Mouse (Mus musculus) spleen, adult 2 months (tissue): ENCODE results near the gene Itm2b. TPM values are rescaled to one million over a fixed set of nuclear protein-coding genes. Genes with fewer than 3 reads are reported as not detected.

Experiments
- DNase-seq, 2 experiments: peaks; one replicate each; pipeline versions ENCODE4 v3.0.0 to v3.0.0-alpha.2; 2012 to 2021; ENCODE audit warnings: low spot score in 2 of 2, low read depth in 1 of 2
- H3K27ac ChIP-seq: fragments of 200-500 bp; 2 replicates; pipeline ENCODE4 v1.5.1; 2012; ENCODE audit warnings: low read length, inconsistent platforms; ENCODE audit not compliant: insufficient read depth
- H3K27me3 ChIP-seq: fragments of 200-500 bp; 2 replicates; pipeline ENCODE4 v1.6.1; 2012; ENCODE audit warnings: mild to moderate bottlenecking, moderate library complexity, low read length, inconsistent platforms; ENCODE audit not compliant: control insufficient read depth, insufficient read depth
- H3K36me3 ChIP-seq: fragments of 200-500 bp; 2 replicates; pipeline ENCODE4 v1.6.1; 2012; ENCODE audit warnings: mild to moderate bottlenecking, low read length, inconsistent platforms; ENCODE audit not compliant: control insufficient read depth, insufficient read depth
- H3K4me1 ChIP-seq: fragments of 200-500 bp; 2 replicates; pipeline ENCODE4 v1.6.1; 2011; ENCODE audit warnings: inconsistent platforms; ENCODE audit not compliant: control insufficient read depth, insufficient read depth, insufficient read length
- H3K4me3 ChIP-seq: fragments of 200-500 bp; 2 replicates; pipeline ENCODE4 v1.5.1; 2011; ENCODE audit warnings: mild to moderate bottlenecking, inconsistent platforms; ENCODE audit not compliant: insufficient read depth, insufficient read length; ENCODE audit errors: extremely low read depth
- CTCF ChIP-seq: fragments of 200-500 bp; IDR thresholded peaks from 2 replicates; pipeline ENCODE4 v1.5.1; 2011; ENCODE audit warnings: mild to moderate bottlenecking, inconsistent platforms; ENCODE audit not compliant: insufficient read depth, insufficient read length, insufficient replicate concordance; ENCODE audit errors: extremely low read depth
- POLR2A ChIP-seq: fragments of 200-500 bp; IDR thresholded peaks from 2 replicates; pipeline ENCODE4 v1.6.1; 2011; ENCODE audit warnings: low read depth, low read length, inconsistent platforms
- WGBS: fragments of 180-500 bp; shearing (Covaris S2); methylation state at CpG from one replicate; pipeline ENCODE4 v1.1.7; 2018; 5-methylcytosine and 5-hydroxymethylcytosine counted together
- polyA plus RNA-seq: library from polyadenylated mRNA; depleted of rRNA; stranded (reverse); fragments of >200 nt; gene quantifications from 2 replicates; pipeline ENCODE4 v1.2.3, GENCODE M21; 2012

Gene Itm2b
- polyA plus RNA-seq, 1 experiment, result 567 TPM

GRCm38 (mm10) chr14:73354700-73355099 is 30.4 kb downstream of the Itm2b start:
- Histone ChIP-seq H3K27ac (no peak overlapping the region), H3K36me3 (peaks cover 34% of the 10 kb centered on the region), H3K4me3 (no peak overlapping the region), H3K4me1 (peaks cover 2% of the 10 kb centered on the region; the same call in 1 of the 2 replicates), H3K27me3 (no peaks in the 10 kb centered on the region)
- DNase-seq, result no peak
- 88% methylated on average over 8 of the region's 8 CpGs for WGBS
- TF ChIP-seq CTCF (no peak), POLR2A (no peak)

GRCm38 (mm10) chr14:73351118-73351517 is 34.0 kb downstream of the Itm2b start:
- peaks cover 11% of the 10 kb centered on the region for H3K36me3 ChIP-seq
- WGBS, result 89% methylated on average over 5 of the region's 5 CpGs
- no peak overlapping the region for H3K4me3 ChIP-seq
- TF ChIP-seq POLR2A, result no peak
- no peak for TF ChIP-seq CTCF
- peaks cover 2% of the 10 kb centered on the region; the same call in 1 of the 2 replicates for H3K4me1 ChIP-seq
- H3K27me3 ChIP-seq, result no peaks in the 10 kb centered on the region
- no peak overlapping the region for H3K27ac ChIP-seq
- DNase-seq, result no peak

- peaks cover 2% of the 10 kb centered on the region; the same call in 1 of the 2 replicates for H3K36me3 ChIP-seq
- DNase-seq, result no peak
- H3K4me3 ChIP-seq, result no peak overlapping the region
- TF ChIP-seq POLR2A (no peak), CTCF (no peak)
- H3K4me1 ChIP-seq, result peaks cover 2% of the 10 kb centered on the region; the same call in 1 of the 2 replicates
- 61% methylated on average over 1 of the region's 1 CpGs for WGBS
- no peaks in the 10 kb centered on the region for H3K27me3 ChIP-seq
- H3K27ac ChIP-seq, result no peak overlapping the region; the same call in 1 of the 2 replicates
These were observed 35.1 kb downstream of the Itm2b start for GRCm38 (mm10) chr14:73350029-73350428.

- H3K4me1 ChIP-seq, result peaks cover 2% of the 10 kb centered on the region; the same call in 1 of the 2 replicates
- no peak for TF ChIP-seq CTCF
- no peak for TF ChIP-seq POLR2A
- H3K4me3 ChIP-seq, result no peak overlapping the region
- DNase-seq, result no peak
- no peaks in the 10 kb centered on the region for H3K27me3 ChIP-seq
- H3K36me3 ChIP-seq, result peaks cover 2% of the 10 kb centered on the region; the same call in 1 of the 2 replicates
- H3K27ac ChIP-seq, result no peak overlapping the region
- 65% methylated on average over 7 of the region's 7 CpGs for WGBS
These were observed 35.9 kb downstream of the Itm2b start for GRCm38 (mm10) chr14:73349061-73349670.

- 53% methylated on average over 9 of the region's 9 CpGs for WGBS
- H3K36me3 ChIP-seq, result no peaks in the 10 kb centered on the region
- TF ChIP-seq POLR2A (no peak), CTCF (no peak)
- no peaks in the 10 kb centered on the region for H3K27me3 ChIP-seq
- H3K4me1 ChIP-seq, result peaks cover 2% of the 10 kb centered on the region; the same call in 1 of the 2 replicates
- no peak overlapping the region for H3K4me3 ChIP-seq
- no peak for DNase-seq
- 0 out of 2 replicates have a peak overlapping the region, but pooled peaks have one; percentile 10 for H3K27ac ChIP-seq
These were observed 37.8 kb downstream of the Itm2b start for GRCm38 (mm10) chr14:73347302-73347701.

GRCm38 (mm10) chr14:73345614-73346013 is 39.5 kb downstream of the Itm2b start:
- TF ChIP-seq CTCF (no peak), POLR2A (no peak)
- no peak for DNase-seq
- Histone ChIP-seq H3K36me3 (no peaks in the 10 kb centered on the region), H3K27me3 (no peaks in the 10 kb centered on the region), H3K4me1 (peaks cover 2% of the 10 kb centered on the region; the same call in 1 of the 2 replicates), H3K27ac (no peak overlapping the region), H3K4me3 (no peak overlapping the region)
- whole genome bisulfite sequencing, result 93% methylated on average over 4 of the region's 4 CpGs

GRCm38 (mm10) chr14:73340051-73340755 is 44.9 kb downstream of the Itm2b start:
- Histone ChIP-seq H3K4me1 (peaks cover 14% of the 10 kb centered on the region), H3K36me3 (no peaks in the 10 kb centered on the region), H3K27me3 (no peaks in the 10 kb centered on the region), H3K27ac (no peak overlapping the region), H3K4me3 (no peak overlapping the region)
- DNase-seq, result no peak
- TF ChIP-seq CTCF (no peak), POLR2A (no peak)
- WGBS, result 37% methylated on average over 6 of the region's 6 CpGs
